Mouse (Mus musculus): ENCODE measurements around the gene Il11. TPM values are rescaled to one million over a fixed set of nuclear protein-coding genes. Genes with fewer than 3 reads are reported as not detected.

The Il11 gene
- polyA plus RNA-seq, 1 experiment from 2014 or later, result 0.65 TPM

DNA sequence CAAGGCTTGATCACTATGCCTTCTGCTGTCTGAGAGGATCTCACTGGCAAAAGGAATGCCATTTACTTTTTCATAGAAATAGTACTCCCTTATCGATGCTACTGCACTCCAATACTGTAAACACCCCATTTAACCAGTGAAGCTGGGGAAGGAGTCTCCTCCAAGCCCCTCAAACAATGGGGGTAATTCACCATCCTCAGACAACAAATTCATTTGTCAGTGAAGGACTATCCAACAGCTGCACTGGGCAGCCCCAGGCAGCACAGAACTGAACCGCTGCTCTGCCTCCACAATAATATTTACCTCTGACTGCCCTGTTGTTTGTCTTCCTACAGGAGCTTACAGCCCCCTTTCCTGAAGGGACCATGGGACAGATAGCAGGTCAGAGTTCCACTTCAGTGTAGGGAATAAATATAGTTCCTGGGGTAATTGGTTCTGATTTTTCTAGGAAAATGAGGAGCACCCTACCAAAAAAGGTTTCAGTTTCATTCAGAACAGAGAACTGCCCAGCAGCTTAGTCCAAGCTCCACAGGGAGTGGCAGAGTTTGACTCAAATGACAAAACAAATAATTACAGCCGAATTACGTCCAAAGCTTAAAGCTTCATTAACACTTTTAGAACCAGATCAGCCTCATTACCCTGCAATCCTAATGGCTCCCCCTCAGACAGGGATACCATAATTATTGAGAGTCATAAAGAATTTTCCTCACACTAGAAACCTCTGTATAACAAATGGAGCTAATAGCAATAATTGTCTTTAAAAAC is 17.5 kb downstream of the Il11 start:
- no peaks in the 10 kb centered on the region for H3K36me3 ChIP-seq (ENCODE audit: control insufficient read depth, insufficient read depth, low read length)
- H3K9ac ChIP-seq (ENCODE audit: low read length), result peak overlapping the region; percentile 5; the same call in 1 of the 2 replicates
- WGBS, result 9% methylated on average over 4 of the region's 4 CpGs
- no peaks in the 10 kb centered on the region for H3K27me3 ChIP-seq (ENCODE audit: control insufficient read depth, insufficient read depth, low read length)
- peak overlapping the region; percentile 10; the same call in 1 of the 2 replicates for H3K4me3 ChIP-seq (ENCODE audit: low read depth, low read length)
- no peak for TF ChIP-seq CTCF (IDR thresholded peaks at IDR 0.05; ENCODE audit: low read depth)
- TF ChIP-seq EP300 (optimal IDR thresholded peaks at IDR 0.05), result no peak
- H3K4me1 ChIP-seq (replicated peaks; ENCODE audit: control insufficient read depth, insufficient read depth), result 0 out of 2 replicates have a peak, but pooled peaks cover 3% of the 10 kb centered on the region
- ATAC-seq (ENCODE audit: low FRiP score, low TSS enrichment), result no peak
- H3K9me3 ChIP-seq (ENCODE audit: control insufficient read depth, low read length), result no peaks in the 10 kb centered on the region
- no peak for DNase-seq (ENCODE audit: low spot score)
- peak overlapping the region; percentile 38 for H3K4me2 ChIP-seq (replicated peaks; ENCODE audit: low read depth)
- peak overlapping the region; percentile 56; the same call in 1 of the 2 replicates for H3K27ac ChIP-seq (replicated peaks)

- 36% methylated on average over 1 of the region's 1 CpGs for WGBS
- TF ChIP-seq CTCF (IDR thresholded peaks at IDR 0.05; ENCODE audit: low read depth) (no peak), EP300 (optimal IDR thresholded peaks at IDR 0.05) (no peak)
- no peaks in the 10 kb centered on the region for H3K27me3 ChIP-seq (ENCODE audit: control insufficient read depth, insufficient read depth, low read length)
- H3K4me1 ChIP-seq (replicated peaks; ENCODE audit: control insufficient read depth, insufficient read depth), result no peaks in the 10 kb centered on the region
- H3K4me2 ChIP-seq (replicated peaks; ENCODE audit: low read depth), result no peak overlapping the region
- DNase-seq (ENCODE audit: low spot score) (no peak), ATAC-seq (ENCODE audit: low FRiP score, low TSS enrichment) (0 out of 2 replicates have a peak, but pooled peaks have one; percentile 26)
- no peaks in the 10 kb centered on the region for H3K36me3 ChIP-seq (ENCODE audit: control insufficient read depth, insufficient read depth, low read length)
- no peak overlapping the region for H3K9ac ChIP-seq (ENCODE audit: low read length)
- no peak overlapping the region for H3K27ac ChIP-seq (replicated peaks)
- no peak overlapping the region for H3K4me3 ChIP-seq (ENCODE audit: low read depth, low read length)
- H3K9me3 ChIP-seq (ENCODE audit: control insufficient read depth, low read length), result no peaks in the 10 kb centered on the region
Observed at GRCm38 (mm10) chr7:4759670-4760069, 23.0 kb downstream of the Il11 start.

- TF ChIP-seq EP300 (optimal IDR thresholded peaks at IDR 0.05), result no peak
- TF ChIP-seq CTCF (IDR thresholded peaks at IDR 0.05; ENCODE audit: low read depth), result no peak
- Histone ChIP-seq H3K4me3 (ENCODE audit: low read depth, low read length) (peak within 1 kb of the TSS; percentile 43), H3K9me3 (ENCODE audit: control insufficient read depth, low read length) (no peaks in the 10 kb centered on the region), H3K36me3 (ENCODE audit: control insufficient read depth, insufficient read depth, low read length) (no peaks in the 10 kb centered on the region), H3K9ac (ENCODE audit: low read length) (peak within 1 kb of the TSS; percentile 54), H3K27ac (replicated peaks) (peak within 1 kb of the TSS; percentile 65; the same call in 1 of the 2 replicates), H3K4me1 (replicated peaks; ENCODE audit: control insufficient read depth, insufficient read depth) (peaks cover 5% of the 10 kb centered on the region), H3K27me3 (ENCODE audit: control insufficient read depth, insufficient read depth, low read length) (no peaks in the 10 kb centered on the region), H3K4me2 (replicated peaks; ENCODE audit: low read depth) (peak within 1 kb of the TSS; percentile 65)
- WGBS, result 5% methylated on average over 24 of the region's 24 CpGs
- DNase-seq (ENCODE audit: low spot score), result peak; percentile 85
- peak; percentile 88 for ATAC-seq (ENCODE audit: low FRiP score, low TSS enrichment)
Observed at GRCm38 (mm10) chr7:4752821-4753570, 29.7 kb downstream of the Il11 start, which contains the start of gene Cox6b2. Cox6b2 (minus strand) TSS chr7:4753094.

GRCm38 (mm10) chr7:4751971-4752820 is 30.5 kb downstream of the Il11 start:
- ATAC-seq (ENCODE audit: low FRiP score, low TSS enrichment), result peak; percentile 84
- Histone ChIP-seq H3K27ac (replicated peaks) (peak overlapping the region; percentile 65; the same call in 1 of the 2 replicates), H3K9me3 (ENCODE audit: control insufficient read depth, low read length) (no peaks in the 10 kb centered on the region), H3K27me3 (ENCODE audit: control insufficient read depth, insufficient read depth, low read length) (no peaks in the 10 kb centered on the region), H3K4me3 (ENCODE audit: low read depth, low read length) (peak overlapping the region; percentile 43), H3K4me1 (replicated peaks; ENCODE audit: control insufficient read depth, insufficient read depth) (peaks cover 5% of the 10 kb centered on the region), H3K9ac (ENCODE audit: low read length) (peak overlapping the region; percentile 54), H3K36me3 (ENCODE audit: control insufficient read depth, insufficient read depth, low read length) (no peaks in the 10 kb centered on the region), H3K4me2 (replicated peaks; ENCODE audit: low read depth) (peak overlapping the region; percentile 65)
- 2% methylated on average over 30 of the region's 30 CpGs for WGBS
- TF ChIP-seq EP300 (optimal IDR thresholded peaks at IDR 0.05) (no peak), CTCF (IDR thresholded peaks at IDR 0.05; ENCODE audit: low read depth) (no peak)
- peak; percentile 78 for DNase-seq (ENCODE audit: low spot score)

- 83% methylated on average over 2 of the region's 2 CpGs for WGBS
- H3K27me3 ChIP-seq (ENCODE audit: control insufficient read depth, insufficient read depth, low read length), result no peaks in the 10 kb centered on the region
- peaks cover 5% of the 10 kb centered on the region for H3K4me1 ChIP-seq (replicated peaks; ENCODE audit: control insufficient read depth, insufficient read depth)
- DNase-seq (ENCODE audit: low spot score) (no peak), ATAC-seq (ENCODE audit: low FRiP score, low TSS enrichment) (no peak)
- TF ChIP-seq EP300 (optimal IDR thresholded peaks at IDR 0.05) (no peak), CTCF (IDR thresholded peaks at IDR 0.05; ENCODE audit: low read depth) (no peak)
- no peak overlapping the region for H3K4me2 ChIP-seq (replicated peaks; ENCODE audit: low read depth)
- no peak overlapping the region for H3K9ac ChIP-seq (ENCODE audit: low read length)
- no peak overlapping the region for H3K27ac ChIP-seq (replicated peaks)
- H3K36me3 ChIP-seq (ENCODE audit: control insufficient read depth, insufficient read depth, low read length), result peaks cover 11% of the 10 kb centered on the region; the same call in 1 of the 2 replicates
- no peaks in the 10 kb centered on the region for H3K9me3 ChIP-seq (ENCODE audit: control insufficient read depth, low read length)
- H3K4me3 ChIP-seq (ENCODE audit: low read depth, low read length), result no peak overlapping the region
Observed at GRCm38 (mm10) chr7:4749169-4749568, 33.5 kb downstream of the Il11 start.
